Mouse (Mus musculus) heart, postnatal 0 days (tissue): ENCODE measurements at regions not wholly inside any gene's neighbourhood (a gene's known extent, or its start where the extent isn't known, plus 50 kb on each side); places are given as distances from the start of the nearest gene placed in this dataset.

Experiments
- CTCF ChIP-seq: IDR thresholded peaks from 2 replicates; pipeline ENCODE4 v1.5.1; 2016; ENCODE audit warnings: antibody characterized with exemption, control low read depth, low read depth
- EP300 ChIP-seq: IDR thresholded peaks from 2 replicates; pipeline ENCODE4 v1.6.1; 2016; ENCODE audit warnings: antibody characterized with exemption, low read depth

DNA sequence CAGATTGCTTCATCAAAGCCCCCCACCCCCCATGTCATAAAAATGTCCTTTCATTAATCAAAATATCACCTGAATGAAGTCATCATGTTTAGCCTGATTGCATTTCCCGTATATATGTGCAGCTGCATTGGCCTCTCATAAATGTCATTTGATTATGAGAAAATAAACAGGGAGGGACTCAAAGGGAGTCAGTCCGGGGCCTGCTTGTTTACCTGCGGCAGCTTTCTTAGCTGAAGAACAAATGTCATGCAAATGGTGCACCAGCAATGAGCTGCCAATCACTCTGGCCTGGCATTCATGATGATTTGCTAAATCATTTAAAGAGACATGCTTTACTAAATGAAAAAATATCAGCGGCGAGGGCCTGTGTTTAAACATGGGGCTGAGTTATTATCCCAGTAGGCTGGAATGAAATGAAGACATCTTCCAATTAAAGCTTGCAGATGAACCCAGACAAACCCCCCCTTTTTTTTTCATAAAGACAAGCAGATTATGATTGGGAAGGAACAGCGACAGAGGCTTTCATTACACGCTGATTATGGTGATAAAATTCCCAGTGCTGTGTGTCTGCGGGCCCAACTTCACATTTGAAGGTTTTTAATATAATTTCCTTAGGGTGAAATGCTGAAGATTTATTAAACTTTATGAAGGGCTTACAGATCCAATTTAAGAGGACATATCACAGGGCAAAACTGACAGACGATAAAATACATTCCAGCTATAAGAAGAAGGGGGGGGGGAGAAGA lies 342.5 kb upstream of the Tle4 start:
- TF ChIP-seq CTCF: no peak
- no peak for TF ChIP-seq EP300
